Mouse (Mus musculus): ENCODE results near the gene Kcnip4. TPM values are rescaled to one million over a fixed set of nuclear protein-coding genes. Genes with fewer than 3 reads are reported as not detected.

Kcnip4 gene
- not detected in 2 replicates for polyA plus RNA-seq (2012; rRNA removed; ENCODE audit: low replicate concordance)

DNA sequence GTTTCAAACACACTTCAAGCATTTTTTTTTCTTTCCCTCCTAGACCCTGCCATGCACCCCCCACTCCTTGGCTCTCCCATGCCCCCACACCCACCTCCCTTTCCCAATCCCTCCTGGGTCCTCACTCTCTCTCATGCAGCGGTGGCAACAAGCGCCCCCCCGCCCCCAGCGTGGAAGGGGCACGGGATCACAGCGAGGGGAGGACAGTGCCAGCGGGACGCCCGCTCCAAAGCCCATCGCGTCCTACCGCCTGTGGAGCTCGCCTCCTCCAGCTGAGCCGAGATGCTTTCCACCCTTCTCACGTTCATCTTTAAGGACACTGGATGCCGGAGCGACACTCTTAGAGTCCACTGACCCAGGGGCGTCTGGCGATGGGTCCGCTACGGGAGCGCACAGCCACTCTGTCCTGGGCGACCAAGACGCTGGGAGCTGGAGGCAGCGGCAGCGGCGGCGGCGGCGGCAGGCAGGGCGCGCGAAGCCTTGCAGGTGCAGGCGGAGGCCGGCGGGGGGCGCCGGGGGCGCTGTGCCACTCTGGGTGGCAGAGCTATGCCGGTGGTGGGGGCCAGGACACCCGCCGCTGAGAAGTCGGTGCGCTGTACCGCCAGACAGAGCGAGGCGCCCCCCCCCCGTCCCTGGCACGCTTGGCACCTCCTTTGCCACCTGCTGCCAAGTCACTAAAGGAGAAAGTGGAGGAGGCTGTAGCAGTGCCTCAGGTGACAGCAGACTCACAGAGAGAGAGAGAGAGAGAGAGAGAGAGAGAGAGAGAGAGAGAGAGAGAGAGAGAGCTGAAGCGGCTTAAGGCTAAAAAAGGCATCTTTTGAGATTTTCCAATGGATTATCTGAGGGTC, at the start of gene Kcnip4:
TSS of gene Kcnip4 (minus strand) at position 514 of the 848 bp plus-strand sequence.

Measured in mammary gland, adult 2 months (tissue).